Mouse (Mus musculus): ENCODE data around the gene Apob. TPM values are rescaled to one million over a fixed set of nuclear protein-coding genes. Genes with fewer than 3 reads are reported as not detected.

Apob gene
- total RNA-seq, 2 experiments from 2014 or later, result not detected

DNA sequence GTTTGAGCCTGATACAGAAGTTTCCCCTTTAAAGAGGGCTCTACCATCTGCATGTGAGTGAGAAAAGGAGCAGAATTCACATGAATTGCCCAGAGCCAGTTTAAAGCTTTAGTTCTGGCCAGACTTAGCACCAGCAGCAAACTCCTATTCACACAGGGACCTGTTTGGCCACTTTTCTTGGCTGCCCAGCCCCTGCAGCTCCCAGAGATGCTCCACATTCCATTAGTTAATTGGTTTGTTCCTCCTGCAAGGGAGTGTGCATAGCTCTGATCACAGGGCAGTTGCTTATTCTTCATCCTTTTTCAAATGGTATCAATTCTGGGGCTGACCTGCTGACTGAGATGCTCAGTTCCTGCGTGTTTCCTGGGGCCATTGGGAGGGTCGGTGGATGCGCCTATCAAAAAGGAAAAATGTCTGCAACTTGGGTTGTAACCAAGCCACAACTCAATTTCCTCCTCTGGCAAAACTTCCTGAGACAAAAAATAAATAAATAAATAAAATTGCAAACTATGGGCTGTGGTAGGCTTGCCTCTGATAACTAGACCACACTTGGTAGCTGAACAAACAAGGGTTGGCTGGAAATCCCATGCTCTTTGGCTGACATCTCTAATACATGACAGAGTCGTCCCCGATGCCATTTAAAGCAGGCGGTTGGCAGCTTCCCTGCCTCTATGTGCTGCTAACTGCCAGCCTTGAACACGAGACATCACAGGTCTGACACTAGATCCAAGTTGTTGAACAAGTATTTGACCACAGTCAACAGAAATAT lies 65.4 kb downstream of the Apob start:
- Histone ChIP-seq H3K27ac (no peak overlapping the region), H3K4me3 (no peak overlapping the region)
- no peak for DNase-seq (ENCODE audit: extremely low spot score in 1 of 2, low spot score in 2 of 2)
- no peak for TF ChIP-seq CTCF (IDR thresholded peaks at IDR 0.05)
- intact Hi-C loops (cut with DNase I), result no loop called here

- Histone ChIP-seq H3K27ac (no peak overlapping the region), H3K4me3 (no peak overlapping the region)
- TF ChIP-seq CTCF (IDR thresholded peaks at IDR 0.05), result no peak
- intact Hi-C loops (cut with DNase I), result no loop called here
- no peak for DNase-seq (ENCODE audit: extremely low spot score in 1 of 2, low spot score in 2 of 2)
Measured at GRCm38 (mm10) chr12:8047046-8047445, 69.6 kb downstream of the Apob start.

DNA sequence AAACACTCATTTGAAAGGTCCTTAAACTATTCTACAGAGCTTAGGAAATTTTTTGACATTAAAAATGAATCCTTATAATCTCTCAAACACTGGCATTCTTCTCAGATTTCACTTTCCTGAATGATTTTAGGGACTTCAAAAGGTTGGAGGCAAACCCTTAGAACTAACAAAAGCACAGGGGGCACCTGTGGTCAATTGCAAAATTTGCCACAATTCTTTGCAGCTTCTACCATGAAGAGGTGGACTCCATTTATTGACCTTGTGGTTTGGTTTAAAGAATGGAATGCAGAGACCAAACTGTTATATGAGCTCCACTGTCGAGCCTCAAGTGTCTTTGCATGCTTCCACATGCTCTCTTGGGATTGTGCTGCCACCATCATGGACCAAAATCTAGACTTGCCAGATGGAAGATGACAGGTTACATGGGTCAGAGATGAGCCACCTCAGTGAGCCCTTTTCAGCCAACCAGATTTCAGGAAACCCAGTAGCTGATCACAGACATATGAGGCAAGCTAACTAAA lies 70.4 kb downstream of the Apob start:
- Histone ChIP-seq H3K4me3 (no peak overlapping the region), H3K27ac (no peak overlapping the region)
- DNase-seq (ENCODE audit: extremely low spot score in 1 of 2, low spot score in 2 of 2), result no peak
- intact Hi-C loops (cut with DNase I), result no loop called here
- TF ChIP-seq CTCF (IDR thresholded peaks at IDR 0.05), result no peak

DNA sequence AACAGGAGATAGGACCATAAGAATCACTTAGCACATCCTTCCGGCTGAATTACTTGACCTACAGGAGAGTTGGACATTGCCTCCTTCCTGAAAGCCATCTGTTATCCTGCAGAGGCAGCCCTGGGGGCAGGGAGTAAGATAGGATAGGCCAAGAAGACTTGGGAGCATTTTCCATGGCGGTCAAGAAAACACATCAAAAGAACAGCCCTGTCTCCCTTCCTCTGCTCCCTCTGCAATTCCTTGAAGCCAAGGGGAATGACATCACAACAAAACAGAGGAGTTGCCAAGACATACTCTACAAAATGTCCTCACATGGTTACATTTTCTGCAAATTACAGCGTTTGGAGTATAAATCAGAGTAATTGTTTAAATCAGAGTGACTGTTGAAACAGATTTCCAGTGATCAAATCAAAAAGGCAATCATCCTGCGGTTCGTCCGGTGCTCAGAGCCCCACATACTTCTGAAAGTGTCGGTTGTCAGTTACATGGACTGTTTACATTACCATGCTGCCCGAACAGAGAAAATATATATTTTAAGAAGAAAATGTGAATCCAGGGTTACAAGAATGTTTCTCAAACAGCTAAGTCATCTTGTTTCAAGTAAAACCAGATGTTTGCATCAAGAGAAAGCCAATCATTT lies 78.7 kb downstream of the Apob start:
- DNase-seq (ENCODE audit: extremely low spot score in 1 of 2, low spot score in 2 of 2), result no peak
- Histone ChIP-seq H3K27ac (no peak overlapping the region), H3K4me3 (no peak overlapping the region)
- no peak for TF ChIP-seq CTCF (IDR thresholded peaks at IDR 0.05)
- intact Hi-C loops (cut with DNase I), result no loop called here

GRCm38 (mm10) chr12:8059576-8059975 lies 82.1 kb downstream of the Apob start:
- H3K4me3 ChIP-seq, result no peak overlapping the region
- peak; percentile 96 for TF ChIP-seq CTCF (IDR thresholded peaks at IDR 0.05)
- peak; percentile 61 to 77 for DNase-seq (ENCODE audit: extremely low spot score in 1 of 2, low spot score in 2 of 2)
- intact Hi-C loops (cut with DNase I), result loop anchor here (1.0 to 2.0 kb wide), 2 partner anchors 173 to 247 kb away; no protein-coding TSS in a partner anchor
- no peak overlapping the region for H3K27ac ChIP-seq

DNA sequence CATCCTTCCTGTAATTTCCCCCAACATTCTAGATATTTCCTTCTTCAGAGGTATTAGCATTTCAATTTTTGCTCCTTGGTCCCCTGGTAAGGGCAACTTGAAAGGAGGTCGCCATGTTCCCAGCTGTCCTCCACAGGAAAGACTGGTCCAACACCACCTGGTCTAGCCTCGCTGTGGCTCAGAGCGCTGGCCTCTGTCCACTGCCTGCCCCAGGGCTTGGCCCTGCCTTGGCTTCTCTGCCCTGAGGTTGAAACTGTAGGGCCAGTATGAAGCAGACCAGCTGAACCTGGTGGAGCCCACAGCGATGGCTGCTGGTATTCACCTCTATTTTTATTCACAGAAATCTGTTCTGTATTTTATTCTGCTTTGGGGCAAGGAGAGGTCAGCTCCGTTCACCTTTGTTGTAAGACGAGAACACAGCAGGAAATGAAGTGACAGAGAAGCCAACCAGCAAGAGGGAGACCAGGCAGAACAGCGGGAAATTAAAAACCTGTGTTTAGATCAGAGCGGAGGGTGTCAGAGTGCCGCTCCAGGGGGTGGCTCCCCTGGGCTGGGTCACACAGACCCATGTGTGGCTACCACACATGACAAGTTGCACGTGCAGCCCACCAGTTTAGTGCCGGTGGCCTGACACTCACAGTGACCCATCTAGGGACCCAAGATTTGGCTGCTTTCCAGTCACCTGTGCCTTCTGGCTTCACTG lies 86.1 kb downstream of the Apob start:
- no peak for DNase-seq (ENCODE audit: extremely low spot score in 1 of 2, low spot score in 2 of 2)
- H3K27ac ChIP-seq, result no peak overlapping the region
- intact Hi-C loops (cut with DNase I), result no loop called here
- H3K4me3 ChIP-seq, result no peak overlapping the region
- no peak for TF ChIP-seq CTCF (IDR thresholded peaks at IDR 0.05)

Other genes starting within 250 kb of the Apob start
- gene Ldah, start 230.5 kb downstream of the Apob start, total RNA-seq (2021), result 10 to 100 TPM; 33.1 to 33.8 TPM